ENCODE assay signal across 9 mouse cellular contexts in the genomic region with DNA sequence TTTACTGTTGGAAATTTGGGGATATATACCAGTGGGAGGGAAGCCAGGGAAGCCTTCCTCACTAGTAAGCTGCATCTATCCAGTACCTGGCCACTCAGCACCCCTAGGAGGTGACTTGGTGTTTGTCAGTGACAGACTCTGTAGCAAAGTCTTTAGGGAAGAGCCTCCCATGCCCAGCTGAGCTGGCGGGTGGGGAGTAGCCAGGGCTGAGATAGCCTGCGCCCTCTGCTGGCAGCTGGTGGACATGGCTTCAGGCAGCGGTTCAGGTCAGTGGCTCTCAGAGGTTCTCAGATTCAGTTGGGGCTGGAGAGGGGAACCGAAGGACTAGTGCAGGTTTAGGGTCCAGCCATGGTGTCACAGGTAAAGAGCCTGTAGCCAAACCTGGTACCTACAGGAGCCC. TPM values are rescaled to one million over a fixed set of nuclear protein-coding genes. Genes with fewer than 3 reads are reported as not detected.
DNase-seq lines count a peak whose midpoint lies in the region; ATAC-seq lines count a peak whose summit lies in the region.
"Had no signal": no experiment of that assay in that cellular context is flagged by ENCODE, and none has a peak within 500 bp of the region (broad histone marks: within the 10 kb centered on the region; RNA-seq: fewer than 3 reads in every experiment).

No protein-coding gene starts in this region.

- H3K27me3 ChIP-seq in heart, embryonic 12.5 days (replicated peaks): no peaks in the 10 kb centered on the region
- no peaks in the 10 kb centered on the region for H3K27me3 ChIP-seq in lung, embryonic 16.5 days (ENCODE audit: control insufficient read depth, insufficient read depth, low read depth, low read length)
- H3K27me3 ChIP-seq: heart, embryonic 13.5 days had no signal

- H3K9me3 ChIP-seq in heart, embryonic 12.5 days (replicated peaks): no peaks in the 10 kb centered on the region
- no peaks in the 10 kb centered on the region for H3K9me3 ChIP-seq in lung, embryonic 16.5 days (ENCODE audit: control insufficient read depth, low read length)
- H3K9me3 ChIP-seq: heart, embryonic 13.5 days had no signal

- peaks cover 30% of the 10 kb centered on the region for H3K4me1 ChIP-seq in heart, embryonic 12.5 days (replicated peaks)
- H3K4me1 ChIP-seq in lung, embryonic 16.5 days (replicated peaks; ENCODE audit: control insufficient read depth, insufficient read depth, low read length): peaks cover 11% of the 10 kb centered on the region; the same call in 1 of the 2 replicates

- peak; percentile 89 for DNase-seq in adrenal gland, postnatal 14 days
- DNase-seq in embryo, embryonic 9.5 days (ENCODE audit: extremely low spot score): peak; percentile 74
- DNase-seq in kidney, postnatal 10 days: peak; percentile 88
- DNase-seq in ovary, postnatal 36 days (ENCODE audit: low spot score): peak; percentile 76
- DNase-seq in thymus, postnatal 36 days: peak; percentile 61 to 63

- no peak overlapping the region for H3K27ac ChIP-seq in heart, embryonic 12.5 days (ENCODE audit: poor library complexity, severe bottlenecking)
- no peak overlapping the region for H3K27ac ChIP-seq in lung, embryonic 16.5 days (ENCODE audit: low read length)
- H3K27ac ChIP-seq: heart, embryonic 13.5 days had no signal

- peak; percentile 20 for ATAC-seq in CD4-positive, CD25-positive, alpha-beta regulatory T cell, adult 4 months
- ATAC-seq in heart, embryonic 12.5 days (ENCODE audit: insufficient number of reproducible peaks, low FRiP score): peak; percentile 55; the same call in 1 of the 2 replicates
- peak; percentile 67 for ATAC-seq in lung, embryonic 16.5 days (ENCODE audit: low read depth)

- H3K4me3 ChIP-seq in heart, embryonic 12.5 days: no peak overlapping the region
- H3K4me3 ChIP-seq in lung, embryonic 16.5 days (ENCODE audit: low read length): no peak overlapping the region
- H3K4me3 ChIP-seq: heart, embryonic 13.5 days had no signal

- no peak overlapping the region for H3K4me2 ChIP-seq in heart, embryonic 12.5 days
- no peak overlapping the region for H3K4me2 ChIP-seq in lung, embryonic 16.5 days (ENCODE audit: low read depth, low read length)
- H3K4me2 ChIP-seq: heart, embryonic 13.5 days had no signal

- H3K36me3 ChIP-seq in heart, embryonic 12.5 days: peaks cover 28% of the 10 kb centered on the region
- peaks cover 6% of the 10 kb centered on the region for H3K36me3 ChIP-seq in lung, embryonic 16.5 days (ENCODE audit: control insufficient read depth, insufficient read depth, low read length)

- H3K9ac ChIP-seq in heart, embryonic 12.5 days: no peak overlapping the region
- no peak overlapping the region for H3K9ac ChIP-seq in lung, embryonic 16.5 days (ENCODE audit: low read length)
- H3K9ac ChIP-seq: heart, embryonic 13.5 days had no signal

- WGBS in heart, embryonic 12.5 days: 6% methylated on average over 4 of the region's 4 CpGs
- WGBS in lung, embryonic 16.5 days: 3% methylated on average over 4 of the region's 4 CpGs

RNA-seq across cellular contexts. Expression of a gene that starts 31.4 kb away (rescaled TPM):
- 10 to 100 TPM; 26.1 to 42.4 TPM for polyA plus RNA-seq in CD4-positive, CD25-positive, alpha-beta regulatory T cell, adult 4 months (2017; shearing (Covaris generic))
- total RNA-seq in adrenal gland, postnatal 14 days (2021): 46.4 and 53.1 TPM in 2 replicates
- 16.5 and 17.8 TPM in 2 replicates for polyA plus RNA-seq in heart, embryonic 12.5 days (2016; fragmentation: Nextera tagmentation; extraction: Ambion mirVana)
- polyA plus RNA-seq in lung, embryonic 16.5 days (2015; fragmentation: Nextera tagmentation; extraction: Ambion mirVana): 25.2 and 27.7 TPM in 2 replicates

RNA-seq across cellular contexts. Expression of a gene that starts 53.9 kb away (rescaled TPM):
- polyA plus RNA-seq in CD4-positive, CD25-positive, alpha-beta regulatory T cell, adult 4 months (2017; shearing (Covaris generic)): 1 to 10 TPM; 4.2 to 7.1 TPM
- 35.3 and 35.6 TPM in 2 replicates for total RNA-seq in adrenal gland, postnatal 14 days (2021)
- 30.6 and 31.4 TPM in 2 replicates for polyA plus RNA-seq in heart, embryonic 12.5 days (2016; fragmentation: Nextera tagmentation; extraction: Ambion mirVana)
- 35.9 and 36.3 TPM in 2 replicates for polyA plus RNA-seq in lung, embryonic 16.5 days (2015; fragmentation: Nextera tagmentation; extraction: Ambion mirVana)
